Mouse (Mus musculus) heart, embryonic 16.5 days (tissue): Measurements from ENCODE around the gene Gm1673. TPM values are rescaled to one million over a fixed set of nuclear protein-coding genes. Genes with fewer than 3 reads are reported as not detected.

Source experiments
- ATAC-seq: fragments of 200-750 bp; cut with Nextera tagmentation; replicated peaks from 2 replicates; pipeline ENCODE4 v1.8.0; 2017; ENCODE audit warnings: moderate number of reproducible peaks; ENCODE audit not compliant: insufficient read depth, low FRiP score; ENCODE audit errors: extremely low read depth
- H3K27ac ChIP-seq: fragments of 300-500 bp; sonication (generic); 2 replicates; pipeline ENCODE4 v1.5.1; 2014; ENCODE audit warnings: mild to moderate bottlenecking, low read length, control low read depth, moderate library complexity
- H3K27me3 ChIP-seq: fragments of 300-500 bp; sonication (generic); 2 replicates; pipeline ENCODE4 v1.6.1; 2014; ENCODE audit warnings: low read length, mixed read lengths; ENCODE audit not compliant: control insufficient read depth, insufficient read depth
- H3K36me3 ChIP-seq: fragments of 300-500 bp; sonication (generic); 2 replicates; pipeline ENCODE4 v1.6.1; 2014; ENCODE audit not compliant: control insufficient read depth, insufficient read depth
- H3K4me1 ChIP-seq: fragments of 300-500 bp; sonication (generic); 2 replicates; pipeline ENCODE4 v1.6.1; 2014; ENCODE audit warnings: low read length, mixed read lengths; ENCODE audit not compliant: control insufficient read depth, insufficient read depth
- H3K4me2 ChIP-seq: fragments of 300-500 bp; sonication (generic); 2 replicates; pipeline ENCODE4 v1.6.1; 2014; ENCODE audit warnings: low read depth, mild to moderate bottlenecking, control low read depth, low read length
- H3K4me3 ChIP-seq: fragments of 300-500 bp; sonication (generic); 2 replicates; pipeline ENCODE4 v1.5.1; 2014; ENCODE audit warnings: mild to moderate bottlenecking, control low read depth, low read length
- H3K9ac ChIP-seq: fragments of 300-500 bp; sonication (generic); 2 replicates; pipeline ENCODE4 v1.6.1; 2014; ENCODE audit warnings: low read length, control low read depth
- H3K9me3 ChIP-seq: fragments of 300-500 bp; sonication (generic); replicated peaks from 2 replicates; pipeline ENCODE4 v1.6.1; 2016; ENCODE audit warnings: low read length; ENCODE audit not compliant: control insufficient read depth
- WGBS: fragments of 180-500 bp; shearing (Covaris S2); extraction: QIAGEN DNeasy Blood & Tissue Kit; methylation state at CpG from one replicate; pipeline ENCODE4 v1.1.7; 2014; 5-methylcytosine and 5-hydroxymethylcytosine counted together
- polyA plus RNA-seq: library from polyadenylated mRNA; unstranded; fragments of >200 nt; fragmentation: Nextera tagmentation; extraction: Ambion mirVana; gene quantifications from 2 replicates; pipeline ENCODE4 v1.2.1, GENCODE M21; 2015

Gene Gm1673
- polyA plus RNA-seq, 1 experiment from 2014 or later = 41.3 TPM

- no peaks in the 10 kb centered on the region for H3K9me3 ChIP-seq
- peak within 1 kb of the TSS; percentile 46 for H3K27ac ChIP-seq
- no peaks in the 10 kb centered on the region for H3K36me3 ChIP-seq
- H3K4me3 ChIP-seq = peak within 1 kb of the TSS; percentile 79
- H3K9ac ChIP-seq = peak within 1 kb of the TSS; percentile 76
- peaks cover 53% of the 10 kb centered on the region for H3K27me3 ChIP-seq
- H3K4me2 ChIP-seq = peak within 1 kb of the TSS; percentile 98
- under 1% methylated on average over 90 of the region's 90 CpGs for WGBS
- H3K4me1 ChIP-seq = 0 out of 2 replicates have a peak, but pooled peaks cover 3% of the 10 kb centered on the region
- peak; percentile 77 for ATAC-seq
These were observed 12.8 kb downstream of the Gm1673 start, which contains the start of gene Nat8l for GRCm38 (mm10) chr5:33995843-33996693. TSS of gene Nat8l (plus strand) at chr5:33995984.

- peak overlapping the region; percentile 76 for H3K9ac ChIP-seq
- H3K4me3 ChIP-seq = peak overlapping the region; percentile 79
- H3K27ac ChIP-seq = peak overlapping the region; percentile 46
- 0 out of 2 replicates have a peak, but pooled peaks cover 3% of the 10 kb centered on the region for H3K4me1 ChIP-seq
- peaks cover 53% of the 10 kb centered on the region for H3K27me3 ChIP-seq
- under 1% methylated on average over 50 of the region's 55 CpGs for WGBS
- no peaks in the 10 kb centered on the region for H3K36me3 ChIP-seq
- no peaks in the 10 kb centered on the region for H3K9me3 ChIP-seq
- ATAC-seq = no peak; the same call in 1 of the 2 replicates
- peak overlapping the region; percentile 98 for H3K4me2 ChIP-seq
These were observed 13.4 kb downstream of the Gm1673 start for GRCm38 (mm10) chr5:33996694-33997045.

DNA sequence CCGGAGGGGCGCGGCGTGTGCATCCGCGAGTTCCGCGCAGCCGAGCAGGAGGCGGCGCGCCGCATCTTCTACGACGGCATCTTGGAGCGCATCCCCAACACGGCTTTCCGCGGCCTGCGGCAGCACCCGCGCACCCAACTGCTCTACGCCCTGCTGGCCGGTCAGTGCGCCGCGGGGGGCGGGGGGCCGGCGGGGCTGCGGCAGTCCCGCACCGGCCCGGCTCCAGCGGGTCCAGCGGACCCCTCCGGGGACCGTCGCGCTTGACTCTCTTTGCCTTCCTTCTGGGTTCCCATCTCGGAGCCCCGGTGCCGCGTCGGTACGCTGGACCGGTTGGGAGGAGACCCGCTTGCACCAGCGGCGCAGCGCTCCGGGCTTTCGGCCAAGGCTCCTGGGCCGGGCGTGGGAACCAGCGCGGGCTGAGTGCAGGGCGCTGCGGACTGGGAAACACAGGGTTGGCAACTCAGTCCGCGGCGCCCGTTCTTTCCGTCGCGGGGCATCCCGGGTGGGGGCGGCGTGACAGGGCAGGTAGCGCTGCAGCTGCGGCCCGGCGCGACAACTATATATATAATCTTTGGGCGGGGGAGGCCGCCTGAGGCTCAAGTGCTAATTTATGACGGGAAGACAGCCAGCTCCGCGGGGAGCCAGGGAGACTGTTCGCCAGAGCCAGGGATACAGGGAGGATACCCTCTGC, 14.0 kb downstream of the Gm1673 start:
- H3K9me3 ChIP-seq = no peaks in the 10 kb centered on the region
- H3K4me3 ChIP-seq = peak overlapping the region; percentile 79
- under 1% methylated on average over 79 of the region's 80 CpGs for WGBS
- H3K4me2 ChIP-seq = peak overlapping the region; percentile 98
- peak; percentile 38; the same call in 1 of the 2 replicates for ATAC-seq
- H3K36me3 ChIP-seq = no peaks in the 10 kb centered on the region
- H3K9ac ChIP-seq = peak overlapping the region; percentile 76
- 0 out of 2 replicates have a peak, but pooled peaks cover 3% of the 10 kb centered on the region for H3K4me1 ChIP-seq
- no peak overlapping the region for H3K27ac ChIP-seq
- peaks cover 53% of the 10 kb centered on the region for H3K27me3 ChIP-seq

GRCm38 (mm10) chr5:33997829-33998504, 14.7 kb downstream of the Gm1673 start:
- WGBS = 77% methylated on average over 20 of the region's 20 CpGs
- ATAC-seq = no peak
- peaks cover 53% of the 10 kb centered on the region for H3K27me3 ChIP-seq

DNA sequence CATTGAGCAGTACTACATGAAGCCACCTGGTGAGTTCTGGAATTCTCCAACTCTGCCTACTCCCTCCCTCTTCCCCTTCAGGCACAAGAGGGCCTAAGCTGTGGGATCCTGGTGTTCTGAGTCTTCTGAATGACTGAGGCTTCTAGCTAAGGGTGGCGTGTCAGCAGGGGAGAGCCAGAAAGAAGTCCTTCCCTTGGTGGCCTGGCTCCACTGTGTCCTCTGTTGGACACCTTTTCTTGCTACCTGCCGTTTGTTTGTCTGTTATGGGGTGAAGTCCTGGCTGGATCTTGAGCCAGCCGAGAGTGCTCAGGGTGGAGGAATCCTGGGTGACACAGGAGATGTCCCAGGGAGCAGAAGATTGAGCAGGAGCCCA, 15.3 kb downstream of the Gm1673 start:
- Histone ChIP-seq H3K36me3 (no peaks in the 10 kb centered on the region), H3K4me3 (no peak overlapping the region), H3K4me1 (0 out of 2 replicates have a peak, but pooled peaks cover 3% of the 10 kb centered on the region), H3K9ac (no peak overlapping the region), H3K9me3 (no peaks in the 10 kb centered on the region), H3K4me2 (no peak overlapping the region), H3K27ac (no peak overlapping the region), H3K27me3 (peaks cover 53% of the 10 kb centered on the region)
- ATAC-seq = no peak
- 86% methylated on average over 3 of the region's 3 CpGs for WGBS

More at GRCm38 (mm10) chr5:33997829-33998504, 14.7 kb downstream of the Gm1673 start:
- H3K4me2 ChIP-seq = peak overlapping the region; percentile 98
- H3K36me3 ChIP-seq = no peaks in the 10 kb centered on the region
- 0 out of 2 replicates have a peak, but pooled peaks cover 3% of the 10 kb centered on the region for H3K4me1 ChIP-seq
- H3K4me3 ChIP-seq = peak overlapping the region; percentile 79
- no peaks in the 10 kb centered on the region for H3K9me3 ChIP-seq
- H3K9ac ChIP-seq = no peak overlapping the region
- no peak overlapping the region for H3K27ac ChIP-seq

DNA sequence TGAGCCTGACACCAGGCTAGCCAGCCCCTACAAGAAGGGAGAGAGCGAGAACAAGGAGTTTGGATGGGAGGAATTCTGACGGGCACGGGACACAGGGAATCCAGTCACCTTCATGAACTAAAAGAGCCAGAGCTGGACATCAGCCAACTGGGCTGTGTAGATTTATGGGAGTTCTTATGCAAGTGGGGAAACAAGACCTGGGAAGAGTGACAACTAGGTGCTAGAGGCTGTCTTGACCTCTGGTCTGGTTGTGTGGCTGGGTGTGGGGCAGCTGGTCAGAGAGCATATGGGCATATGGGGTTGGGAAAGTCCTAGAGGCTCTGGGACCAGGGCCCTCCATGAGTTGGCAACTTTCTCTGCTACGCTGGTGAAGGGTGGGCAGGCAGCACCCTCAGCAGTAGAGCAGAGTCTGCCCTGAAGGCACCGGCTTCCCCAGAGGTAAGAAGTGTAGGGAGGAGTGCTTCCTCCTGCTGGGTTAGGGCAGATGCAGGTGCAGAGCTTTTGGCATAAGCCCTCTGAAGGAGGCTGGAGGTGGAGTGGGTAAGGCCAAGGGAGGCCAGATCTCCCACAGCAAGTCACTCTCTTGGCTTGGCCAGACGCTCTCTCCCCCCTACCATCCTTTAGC, 16.3 kb downstream of the Gm1673 start:
- no peak overlapping the region for H3K27ac ChIP-seq
- 67% methylated on average over 6 of the region's 6 CpGs for WGBS
- no peak overlapping the region for H3K9ac ChIP-seq
- no peak overlapping the region for H3K4me3 ChIP-seq
- no peak overlapping the region for H3K4me2 ChIP-seq
- no peaks in the 10 kb centered on the region for H3K36me3 ChIP-seq
- H3K4me1 ChIP-seq = 0 out of 2 replicates have a peak, but pooled peaks cover 3% of the 10 kb centered on the region
- ATAC-seq = no peak
- no peaks in the 10 kb centered on the region for H3K9me3 ChIP-seq
- peaks cover 46% of the 10 kb centered on the region for H3K27me3 ChIP-seq

GRCm38 (mm10) chr5:34000809-34001208, 17.6 kb downstream of the Gm1673 start:
- Histone ChIP-seq H3K36me3 (no peaks in the 10 kb centered on the region), H3K27ac (no peak overlapping the region), H3K4me3 (no peak overlapping the region), H3K9ac (no peak overlapping the region), H3K4me1 (0 out of 2 replicates have a peak, but pooled peaks cover under 1% of the 10 kb centered on the region), H3K27me3 (peaks cover 35% of the 10 kb centered on the region), H3K9me3 (no peaks in the 10 kb centered on the region), H3K4me2 (no peak overlapping the region)
- ATAC-seq = no peak
- WGBS = 91% methylated on average over 25 of the region's 25 CpGs

DNA sequence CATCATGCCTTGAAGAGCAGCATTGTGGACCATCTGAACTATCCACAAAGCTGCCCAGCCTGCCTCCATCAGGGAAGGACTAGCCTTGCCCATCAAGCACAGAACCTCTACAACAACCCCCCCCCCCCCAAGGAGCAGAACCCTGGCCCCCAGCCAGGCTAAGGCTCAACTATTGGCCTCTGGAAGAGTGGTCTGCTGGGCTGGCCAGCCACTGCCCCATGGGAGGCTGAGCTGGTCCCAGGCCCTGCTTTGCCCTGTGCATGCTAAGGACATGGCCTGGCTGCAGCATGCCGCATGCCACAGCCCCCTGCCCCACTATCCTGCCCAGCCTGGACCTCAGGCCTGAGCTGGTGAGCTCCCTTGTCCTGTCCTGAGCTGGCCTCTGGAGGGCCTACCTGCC, 18.2 kb downstream of the Gm1673 start:
- H3K9me3 ChIP-seq = no peaks in the 10 kb centered on the region
- H3K4me1 ChIP-seq = no peaks in the 10 kb centered on the region
- H3K27ac ChIP-seq = no peak overlapping the region
- no peak overlapping the region for H3K4me3 ChIP-seq
- no peak overlapping the region for H3K9ac ChIP-seq
- 80% methylated on average over 1 of the region's 1 CpGs for WGBS
- no peaks in the 10 kb centered on the region for H3K36me3 ChIP-seq
- H3K4me2 ChIP-seq = no peak overlapping the region
- no peak for ATAC-seq
- H3K27me3 ChIP-seq = peaks cover 30% of the 10 kb centered on the region
